Mouse (Mus musculus): ENCODE data around the gene Serpinb6a. TPM values are rescaled to one million over a fixed set of nuclear protein-coding genes. Genes with fewer than 3 reads are reported as not detected.

Gene Serpinb6a
- total and polyA plus RNA-seq, 3 experiments: 4.4 to 22.5 (median 5.8) TPM

GRCm38 (mm10) chr13:33906821-33907220 lies 95.8 kb downstream of the Serpinb6a start:
- TF ChIP-seq RAD21 (IDR thresholded peaks at IDR 0.05; ENCODE audit: low read depth, low read length) (no peak), USF1 (IDR thresholded peaks at IDR 0.05; ENCODE audit: low read depth, low read length) (no peak), NRF1 (IDR thresholded peaks at IDR 0.05; ENCODE audit: low read depth, low read length) (no peak), JUND (conservative IDR thresholded peaks at IDR 0.05; ENCODE audit: low read depth, low read length) (no peak), ZKSCAN1 (IDR thresholded peaks at IDR 0.05; ENCODE audit: borderline replicate concordance, low read depth, low read length) (no peak), MAFK (IDR thresholded peaks at IDR 0.05; ENCODE audit: insufficient replicate concordance, low read length) (no peak), E2F4 (IDR thresholded peaks at IDR 0.05; ENCODE audit: insufficient replicate concordance, low read depth, low read length) (no peak), RCOR1 (conservative IDR thresholded peaks at IDR 0.05; ENCODE audit: low read depth, low read length) (no peak), POLR2AphosphoS2 (IDR thresholded peaks at IDR 0.05; ENCODE audit: low read depth, low read length) (no peak), ZMIZ1 (IDR thresholded peaks at IDR 0.05; ENCODE audit: low read depth, low read length) (no peak), BHLHE40 (IDR thresholded peaks at IDR 0.05; ENCODE audit: low read depth, low read length) (no peak)
- H3K4me3 ChIP-seq (replicated peaks in 1 of 3; ENCODE audit: low read depth in 2 of 3, low read length in 2 of 3, poor library complexity in 1 of 3): no peak overlapping the region
- dilution Hi-C loops (cut with MboI; ENCODE audit: extremely low pct_ligation_motif_present, extremely low pct_unique_long_range_greater_than_20kb, low sequenced_read_pairs) (no loop called here), in situ Hi-C loops (cut with MboI; ENCODE audit: low pct_ligation_motif_present, low pct_unique_long_range_greater_than_20kb, low sequenced_read_pairs) (loop anchor here (25.0 kb wide), 1 partner anchor 1045 kb away; the partner anchor contains the start of gene Serpinb1a)
- no peaks in the 10 kb centered on the region for H3K36me3 ChIP-seq (replicated peaks in 1 of 2; ENCODE audit: control insufficient read depth in 1 of 2, insufficient read depth in 1 of 2, low read length in 1 of 2)
- no peak overlapping the region for H3K27ac ChIP-seq (ENCODE audit: insufficient read depth, low read depth)
- no peak overlapping the region for H3K9ac ChIP-seq (ENCODE audit: insufficient read depth, low read depth)
- H3K79me2 ChIP-seq (replicated peaks; ENCODE audit: control insufficient read depth, extremely low read depth, insufficient read depth, poor library complexity, severe bottlenecking): no peaks in the 10 kb centered on the region
- no peaks in the 10 kb centered on the region for H3K9me3 ChIP-seq (replicated peaks; ENCODE audit: low read length)
- no peaks in the 10 kb centered on the region for H3K27me3 ChIP-seq (replicated peaks)
- no peaks in the 10 kb centered on the region for H3K4me1 ChIP-seq (ENCODE audit: control insufficient read depth in 1 of 2, insufficient read depth in 2 of 2)
- DNase-seq (ENCODE audit: extremely low read depth): no peak
- no peak overlapping the region for H3K4me2 ChIP-seq (ENCODE audit: insufficient read depth, low read depth, poor library complexity, severe bottlenecking)

GRCm38 (mm10) chr13:33905176-33905954 lies 97.2 kb downstream of the Serpinb6a start, which contains the start of gene Serpinb6c:
Gene Serpinb6c (minus strand): TSS chr13:33905708.
- Histone ChIP-seq H3K4me1 (ENCODE audit: control insufficient read depth in 1 of 2, insufficient read depth in 2 of 2) (no peaks in the 10 kb centered on the region), H3K79me2 (replicated peaks; ENCODE audit: control insufficient read depth, extremely low read depth, insufficient read depth, poor library complexity, severe bottlenecking) (no peaks in the 10 kb centered on the region), H3K4me3 (replicated peaks in 1 of 3; ENCODE audit: low read depth in 2 of 3, low read length in 2 of 3, poor library complexity in 1 of 3) (no peak within 1 kb of the TSS), H3K36me3 (replicated peaks in 1 of 2; ENCODE audit: control insufficient read depth in 1 of 2, insufficient read depth in 1 of 2, low read length in 1 of 2) (no peaks in the 10 kb centered on the region), H3K4me2 (ENCODE audit: insufficient read depth, low read depth, poor library complexity, severe bottlenecking) (no peak within 1 kb of the TSS), H3K27ac (ENCODE audit: insufficient read depth, low read depth) (no peak within 1 kb of the TSS), H3K9me3 (replicated peaks; ENCODE audit: low read length) (no peaks in the 10 kb centered on the region), H3K9ac (ENCODE audit: insufficient read depth, low read depth) (no peak within 1 kb of the TSS), H3K27me3 (replicated peaks) (no peaks in the 10 kb centered on the region)
- DNase-seq (ENCODE audit: extremely low read depth): no peak
- dilution Hi-C loops (cut with MboI; ENCODE audit: extremely low pct_ligation_motif_present, extremely low pct_unique_long_range_greater_than_20kb, low sequenced_read_pairs): no loop called here
- TF ChIP-seq ETS1 (conservative IDR thresholded peaks at IDR 0.05; ENCODE audit: low read depth, low read length) (no peak), POLR2A (IDR thresholded peaks at IDR 0.05; ENCODE audit: low read depth, low read length) (no peak), RAD21 (IDR thresholded peaks at IDR 0.05; ENCODE audit: low read depth, low read length) (no peak), IRF4 (IDR thresholded peaks at IDR 0.05; ENCODE audit: low read depth, low read length) (no peak), POLR2AphosphoS2 (IDR thresholded peaks at IDR 0.05; ENCODE audit: low read depth, low read length) (no peak), SIN3A (IDR thresholded peaks at IDR 0.05; ENCODE audit: low read length) (no peak), NELFE (IDR thresholded peaks at IDR 0.05; ENCODE audit: low read depth, low read length) (no peak), MEF2A (IDR thresholded peaks at IDR 0.05; ENCODE audit: borderline replicate concordance, low read depth, low read length) (no peak)
- in situ Hi-C loops (cut with MboI; ENCODE audit: low pct_ligation_motif_present, low pct_unique_long_range_greater_than_20kb, low sequenced_read_pairs): loop anchor here (25.0 kb wide), 1 partner anchor 1043 kb away; the partner anchor contains the start of gene Serpinb1a
